Mouse (Mus musculus) adrenal gland, postnatal 14 days (tissue): ENCODE measurements around the gene Gse1. TPM values are rescaled to one million over a fixed set of nuclear protein-coding genes. Genes with fewer than 3 reads are reported as not detected.
A peak's percentile ranks its signal among the peaks of the same experiment; 100 is the strongest.

Experiments
- DNase-seq: peaks from one replicate; pipeline ENCODE4 v3.0.0; 2021; ENCODE audit warnings: mixed read lengths
- total RNA-seq: library from RNA; stranded (reverse); gene quantifications from 2 replicates; pipeline ENCODE4 v1.2.3, GENCODE M21; 2021

Gse1 gene
- total RNA-seq, 1 experiment from 2014 or later, result 29.9 TPM

- no peak for DNase-seq
These were observed 292.7 kb downstream of the Gse1 start for GRCm38 (mm10) chr8:120520707-120521590.

- DNase-seq, result no peak
These were observed 293.3 kb downstream of the Gse1 start for GRCm38 (mm10) chr8:120521591-120521965.

GRCm38 (mm10) chr8:120523641-120524040, 295.4 kb downstream of the Gse1 start:
- no peak for DNase-seq

- DNase-seq, result no peak
These were observed 296.9 kb downstream of the Gse1 start for GRCm38 (mm10) chr8:120525135-120525534.

- DNase-seq, result peak; percentile 35
These were observed 297.6 kb downstream of the Gse1 start for GRCm38 (mm10) chr8:120525832-120526231.

- no peak for DNase-seq
These were observed 298.3 kb downstream of the Gse1 start for GRCm38 (mm10) chr8:120526577-120526976.

GRCm38 (mm10) chr8:120528332-120528731, 300.1 kb downstream of the Gse1 start:
- no peak for DNase-seq

- peak; percentile 73 for DNase-seq
These were observed 301.0 kb downstream of the Gse1 start for GRCm38 (mm10) chr8:120529226-120529625.

GRCm38 (mm10) chr8:120530954-120531656, 302.8 kb downstream of the Gse1 start:
- DNase-seq, result no peak

GRCm38 (mm10) chr8:120531775-120532516, 303.7 kb downstream of the Gse1 start:
- no peak for DNase-seq

GRCm38 (mm10) chr8:120532517-120533215, 304.4 kb downstream of the Gse1 start:
- DNase-seq, result no peak

GRCm38 (mm10) chr8:120533380-120533779, 305.1 kb downstream of the Gse1 start:
- no peak for DNase-seq

- DNase-seq, result no peak
These were observed 305.8 kb downstream of the Gse1 start for GRCm38 (mm10) chr8:120534080-120534479.

- peak; percentile 94 for DNase-seq
These were observed 306.5 kb downstream of the Gse1 start for GRCm38 (mm10) chr8:120534504-120535368.

- DNase-seq, result peak; percentile 83
These were observed 307.4 kb downstream of the Gse1 start for GRCm38 (mm10) chr8:120535452-120536305.

- DNase-seq, result peak; percentile 60
These were observed 308.3 kb downstream of the Gse1 start for GRCm38 (mm10) chr8:120536306-120537206.

- peak; percentile 89 for DNase-seq
These were observed 309.1 kb downstream of the Gse1 start for GRCm38 (mm10) chr8:120537207-120537817.

GRCm38 (mm10) chr8:120537818-120538396, 309.7 kb downstream of the Gse1 start:
- peak; percentile 77 for DNase-seq
